Mouse (Mus musculus) lung, postnatal 14 days (tissue): ENCODE results near the gene Thsd4.
A peak's percentile ranks its signal among the peaks of the same experiment; 100 is the strongest.

ENCODE experiments used
- DNase-seq: peaks from one replicate; pipeline ENCODE4 v3.0.0; 2021

The Thsd4 gene

GRCm38 (mm10) chr9:60259626-60260025 lies 262.2 kb downstream of the Thsd4 start:
- DNase-seq, result no peak

- DNase-seq, result peak; percentile 16
These were observed 270.1 kb downstream of the Thsd4 start for GRCm38 (mm10) chr9:60251765-60252164.

GRCm38 (mm10) chr9:60250403-60250802 lies 271.4 kb downstream of the Thsd4 start:
- no peak for DNase-seq

- no peak for DNase-seq
These were observed 273.8 kb downstream of the Thsd4 start for GRCm38 (mm10) chr9:60247998-60248397.

- DNase-seq, result peak; percentile 74
These were observed 276.9 kb downstream of the Thsd4 start for GRCm38 (mm10) chr9:60244943-60245342.

GRCm38 (mm10) chr9:60243503-60243902 lies 278.3 kb downstream of the Thsd4 start:
- peak; percentile 33 for DNase-seq

GRCm38 (mm10) chr9:60237667-60238066 lies 284.2 kb downstream of the Thsd4 start:
- peak; percentile 64 for DNase-seq

GRCm38 (mm10) chr9:60236155-60236554 lies 285.7 kb downstream of the Thsd4 start:
- DNase-seq, result no peak

GRCm38 (mm10) chr9:60234233-60235115 lies 287.4 kb downstream of the Thsd4 start:
- no peak for DNase-seq

- DNase-seq, result peak; percentile 12
These were observed 289.6 kb downstream of the Thsd4 start for GRCm38 (mm10) chr9:60231981-60232881.

GRCm38 (mm10) chr9:60229496-60229895 lies 292.4 kb downstream of the Thsd4 start:
- no peak for DNase-seq

GRCm38 (mm10) chr9:60227727-60228126 lies 294.1 kb downstream of the Thsd4 start:
- DNase-seq, result no peak

GRCm38 (mm10) chr9:60226679-60227078 lies 295.2 kb downstream of the Thsd4 start:
- DNase-seq, result no peak

GRCm38 (mm10) chr9:60226155-60226554 lies 295.7 kb downstream of the Thsd4 start:
- DNase-seq, result no peak

GRCm38 (mm10) chr9:60225453-60225852 lies 296.4 kb downstream of the Thsd4 start:
- DNase-seq, result no peak

- no peak for DNase-seq
These were observed 297.7 kb downstream of the Thsd4 start for GRCm38 (mm10) chr9:60224039-60224695.

GRCm38 (mm10) chr9:60220431-60220830 lies 301.4 kb downstream of the Thsd4 start:
- no peak for DNase-seq

- peak; percentile 17 for DNase-seq
These were observed 303.4 kb downstream of the Thsd4 start for GRCm38 (mm10) chr9:60218396-60218795.

GRCm38 (mm10) chr9:60216029-60216428 lies 305.8 kb downstream of the Thsd4 start:
- DNase-seq, result no peak

GRCm38 (mm10) chr9:60213111-60213510 lies 308.7 kb downstream of the Thsd4 start:
- no peak for DNase-seq

GRCm38 (mm10) chr9:60208843-60209242 lies 313.0 kb downstream of the Thsd4 start:
- DNase-seq, result no peak

- no peak for DNase-seq
These were observed 318.7 kb downstream of the Thsd4 start for GRCm38 (mm10) chr9:60203141-60203540.

GRCm38 (mm10) chr9:60200436-60200835 lies 321.4 kb downstream of the Thsd4 start:
- no peak for DNase-seq
